In the genomic region with DNA sequence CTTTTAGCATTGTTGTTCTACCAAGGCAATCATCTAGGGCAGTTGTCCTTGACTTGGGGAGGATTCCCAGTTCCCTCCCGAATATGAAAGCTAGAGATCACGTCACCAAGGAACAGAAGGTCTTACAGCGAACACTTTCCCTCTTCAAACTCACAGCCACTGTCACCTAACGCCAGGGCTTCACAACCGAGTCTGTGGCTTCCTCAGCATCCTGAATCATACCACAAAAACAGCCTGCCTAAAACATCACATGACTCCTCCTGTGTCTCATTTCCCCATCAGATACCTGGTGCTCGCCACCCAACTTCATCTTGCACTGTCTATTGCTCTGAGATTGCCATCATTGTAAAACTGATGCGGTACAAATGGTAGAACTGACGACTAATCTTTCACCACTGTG, we compare ENCODE assay signal across 15 mouse cellular contexts.
A peak's percentile ranks its signal among the peaks of the same experiment; 100 is the strongest.
DNase-seq lines count a peak whose midpoint lies in the region; ATAC-seq lines count a peak whose summit lies in the region.
"Had no signal": no experiment of that assay in that cellular context is flagged by ENCODE, and none has a peak within 500 bp of the region (broad histone marks: within the 10 kb centered on the region; RNA-seq: fewer than 3 reads in every experiment).

No protein-coding gene starts in this region.

- ATAC-seq in common myeloid progenitor, adult 5-6 weeks (replicated peaks; ENCODE audit: low read depth, poor library complexity, severe bottlenecking), result peak; percentile 92
- 0 out of 2 replicates have a peak, but pooled peaks have one; percentile 41 for ATAC-seq in megakaryocyte-erythroid progenitor cell, adult 5-6 weeks (replicated peaks; ENCODE audit: low FRiP score, low TSS enrichment, poor library complexity, severe bottlenecking)
- ATAC-seq: midbrain, embryonic 16.5 days had no signal

- peak; percentile 57 for DNase-seq in CD4-positive, CD25-positive, alpha-beta regulatory T cell, adult 2 months (ENCODE audit: low read depth, low spot score)
- peak; percentile 41 for DNase-seq in thymus, postnatal 14 days
- DNase-seq in cerebellum, postnatal 25 days, result no peak
- DNase-seq in embryo, embryonic 9.5 days (ENCODE audit: extremely low spot score), result no peak
- no peak for DNase-seq in gastrocnemius, adult 8-10 months (ENCODE audit: low spot score in 2 of 2)
- DNase-seq: adrenal gland, postnatal 14 days; cerebellum, adult 11-12 months; gastrocnemius, postnatal 14 days; heart, postnatal 14 days; kidney, adult 18-20 months; kidney, postnatal 10 days; lung, postnatal 36 days had no signal

Comparison
In these comparisons a context has a peak if more than half of its experiments do, and no peak if none do; other contexts are left out.
1. DNase-seq: peak in CD4-positive, CD25-positive, alpha-beta regulatory T cell, adult 2 months (single experiment) and thymus, postnatal 14 days (single experiment); none in cerebellum, postnatal 25 days (0 of 2), embryo, embryonic 9.5 days (single experiment) and gastrocnemius, adult 8-10 months (0 of 2).